Mouse (Mus musculus) bone marrow macrophage, adult 2 months (primary cell): ENCODE measurements around the gene Mrps14.
A peak's percentile ranks its signal among the peaks of the same experiment; 100 is the strongest.

Experiments
- CTCF ChIP-seq: IDR thresholded peaks from 2 replicates; pipeline ENCODE4 v1.5.1; 2012; ENCODE audit warnings: low read depth, mild to moderate bottlenecking, low read length, moderate library complexity
- POLR2A ChIP-seq: IDR thresholded peaks from 2 replicates; pipeline ENCODE4 v1.6.1; 2012; ENCODE audit warnings: mild to moderate bottlenecking, low read depth, low read length, borderline replicate concordance

DNA sequence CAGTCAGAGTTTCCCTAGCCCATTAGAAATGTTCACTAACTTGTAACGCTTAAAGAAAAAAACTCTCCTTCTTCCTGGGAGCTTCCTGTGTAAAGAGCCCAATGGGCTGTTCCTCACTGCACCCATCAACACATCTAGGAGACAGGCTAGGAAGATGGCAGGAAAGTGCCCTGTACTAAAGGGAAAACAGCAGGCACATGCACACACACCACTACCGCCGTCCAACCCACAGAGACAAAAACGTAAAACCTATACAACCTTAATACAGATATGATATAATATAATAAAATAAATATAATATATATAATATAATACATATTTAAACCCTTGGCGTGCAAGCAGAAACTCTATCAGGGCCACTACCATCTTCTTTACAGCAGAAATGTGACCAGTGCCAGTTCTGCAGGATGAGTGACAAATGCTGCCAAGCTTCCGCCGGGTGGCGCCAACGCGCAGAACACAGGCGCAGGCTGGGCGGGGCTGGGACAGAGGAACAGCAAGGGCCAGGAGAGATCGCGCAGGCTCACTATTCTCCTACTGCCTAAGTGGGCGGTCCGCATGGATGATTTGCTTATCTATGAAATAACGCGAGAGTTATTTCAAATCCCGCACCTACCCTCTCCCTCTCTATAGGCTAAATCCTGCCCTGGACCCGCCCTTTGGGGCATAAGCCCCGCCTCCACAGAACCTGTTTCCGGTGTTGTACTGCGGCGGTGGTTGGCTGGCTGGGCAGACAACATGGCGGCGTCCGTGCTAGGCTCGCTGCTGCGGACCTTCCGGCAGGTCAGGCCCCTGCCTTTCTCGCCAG lies at the start of gene Mrps14:
- peak; percentile 51 for TF ChIP-seq CTCF
- TF ChIP-seq POLR2A, result no peak
